Mouse (Mus musculus) inflammation-experienced regulatory T-cells, adult 6 months (primary cell): Measurements from ENCODE around the gene Shisa2. TPM values are rescaled to one million over a fixed set of nuclear protein-coding genes. Genes with fewer than 3 reads are reported as not detected.

Source experiments
- ATAC-seq: one replicate; pipeline ENCODE4 v1.8.0; 2017
- polyA plus RNA-seq, 3 experiments: library from polyadenylated mRNA; unstranded; fragments of 100-300 nt; shearing (Covaris generic); gene quantifications; one replicate each; pipeline ENCODE4 v1.2.1; 2017

The Shisa2 gene
- polyA plus RNA-seq, 3 experiments from 2014 or later = not detected

DNA sequence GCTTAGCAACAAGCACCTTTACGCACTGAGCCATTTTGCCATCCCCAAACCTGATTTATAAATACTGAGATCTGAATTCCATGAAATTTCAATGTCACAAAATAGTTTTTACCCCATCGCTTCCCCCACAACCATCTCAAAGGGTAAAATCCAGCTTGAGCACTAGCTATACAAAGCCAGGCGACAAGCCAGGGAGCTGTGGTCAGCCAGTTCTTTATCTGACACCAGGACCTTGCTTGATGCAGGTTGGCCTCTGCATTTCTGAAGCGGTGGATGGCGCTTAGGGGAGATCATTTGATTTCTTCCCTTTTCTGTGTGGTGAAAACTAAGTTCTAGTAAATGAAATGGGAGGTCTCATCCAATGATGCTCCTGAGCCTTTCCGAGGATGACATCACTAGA is 7.0 kb downstream of the Shisa2 start:
- no peak for ATAC-seq

DNA sequence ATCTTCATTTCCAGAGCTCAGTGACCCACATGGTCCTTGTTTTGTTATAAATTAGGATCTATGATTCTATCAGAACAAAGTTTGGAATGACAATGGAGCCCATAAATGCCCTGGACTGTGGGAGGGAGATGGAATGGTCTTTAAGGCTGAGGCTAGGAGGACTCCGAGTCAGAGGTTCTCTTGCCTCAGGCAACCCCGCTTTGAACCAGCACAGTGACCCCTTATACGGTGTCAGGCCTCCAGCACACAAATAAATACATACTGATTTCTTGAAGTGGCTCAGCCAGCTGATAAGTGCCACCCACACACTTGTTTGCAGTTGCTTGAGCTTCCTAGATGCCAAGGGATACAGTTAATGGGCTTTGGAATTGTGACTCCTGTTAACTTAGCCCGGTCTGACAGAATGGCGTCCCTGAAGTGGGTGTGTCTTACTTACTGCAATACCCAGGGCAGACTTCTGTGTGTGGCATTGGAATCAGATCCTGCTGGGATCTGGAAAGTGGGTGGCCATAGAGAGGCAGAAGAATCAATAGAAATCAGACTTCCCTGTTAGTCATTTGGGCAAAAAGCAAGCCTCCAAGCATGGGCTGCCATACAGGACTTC is 8.3 kb downstream of the Shisa2 start:
- ATAC-seq = no peak

DNA sequence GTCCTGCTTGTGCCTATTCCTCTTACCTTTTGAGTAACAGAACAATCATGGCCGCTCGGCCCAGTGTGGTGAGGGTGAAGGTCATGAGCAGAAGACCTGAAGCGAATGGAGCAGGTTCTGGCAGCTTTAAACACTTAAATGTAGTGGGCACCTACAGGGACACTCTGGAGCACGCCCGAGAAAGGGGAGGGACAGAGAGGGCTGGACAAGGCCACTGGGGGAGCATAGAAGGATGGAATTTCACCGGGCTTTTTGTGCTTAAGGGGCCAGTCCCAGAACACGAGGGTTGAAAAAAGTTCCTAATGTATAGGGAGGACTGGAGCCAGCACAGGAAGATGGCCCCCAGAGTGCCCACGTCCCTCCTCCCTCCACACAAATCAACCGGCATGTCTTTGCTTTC is 8.9 kb downstream of the Shisa2 start:
- no peak for ATAC-seq

DNA sequence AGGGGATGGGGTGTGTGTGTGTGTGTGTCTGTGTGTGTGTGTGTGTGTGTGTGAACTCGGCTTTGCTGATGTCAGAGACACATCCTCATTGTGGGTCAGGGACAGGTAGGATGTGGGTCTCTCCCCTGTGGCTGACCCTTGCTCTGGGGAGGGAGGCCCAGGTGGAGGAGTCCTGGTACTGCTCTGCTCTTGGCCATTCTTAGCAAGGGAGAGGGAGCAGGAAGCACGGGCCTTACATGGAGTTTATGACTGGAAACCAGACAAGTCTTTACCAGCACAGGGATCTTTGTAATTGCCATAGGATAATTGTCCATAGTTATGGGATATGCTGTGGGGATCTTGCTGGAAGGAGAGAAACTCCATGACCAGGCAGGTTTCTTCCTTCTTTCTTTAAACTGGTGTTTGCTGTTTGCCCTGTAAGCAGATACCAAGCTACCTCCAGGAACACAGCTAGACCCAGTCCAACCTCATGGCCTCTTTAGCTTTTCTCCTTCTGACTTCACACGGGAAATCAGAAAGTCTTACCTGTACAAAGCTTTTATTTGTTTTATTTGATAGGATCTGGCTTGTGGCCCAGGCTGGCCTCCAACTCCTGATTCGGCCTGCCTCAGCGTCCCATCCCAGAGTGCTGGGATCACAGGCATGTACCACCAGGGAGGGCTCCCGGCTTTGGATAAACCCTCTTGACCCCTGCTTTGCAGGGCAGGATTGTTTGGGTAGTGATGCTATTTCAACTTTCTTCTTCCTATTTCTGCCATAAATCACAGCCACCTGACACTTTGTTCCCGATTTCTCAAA is 14.0 kb downstream of the Shisa2 start:
- ATAC-seq = no peak

DNA sequence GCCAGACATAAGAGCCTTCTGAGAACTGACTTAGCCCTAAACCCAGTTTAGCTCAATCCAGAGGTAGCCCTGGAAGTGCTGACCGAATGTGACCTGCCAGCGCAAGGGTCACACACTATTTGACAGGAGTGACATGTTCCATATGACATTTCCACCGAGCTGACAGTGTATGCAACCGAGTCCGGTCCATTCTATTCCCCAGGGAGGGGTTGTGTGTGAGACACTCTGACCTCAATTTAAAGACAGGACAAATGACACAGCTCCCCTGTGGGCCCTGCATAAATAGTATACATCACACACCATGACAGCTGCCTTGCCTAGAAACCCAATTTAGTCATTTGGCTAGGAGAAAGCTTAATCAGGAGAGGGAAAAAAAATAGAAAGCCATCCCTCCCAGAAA is 16.7 kb downstream of the Shisa2 start:
- ATAC-seq = no peak

DNA sequence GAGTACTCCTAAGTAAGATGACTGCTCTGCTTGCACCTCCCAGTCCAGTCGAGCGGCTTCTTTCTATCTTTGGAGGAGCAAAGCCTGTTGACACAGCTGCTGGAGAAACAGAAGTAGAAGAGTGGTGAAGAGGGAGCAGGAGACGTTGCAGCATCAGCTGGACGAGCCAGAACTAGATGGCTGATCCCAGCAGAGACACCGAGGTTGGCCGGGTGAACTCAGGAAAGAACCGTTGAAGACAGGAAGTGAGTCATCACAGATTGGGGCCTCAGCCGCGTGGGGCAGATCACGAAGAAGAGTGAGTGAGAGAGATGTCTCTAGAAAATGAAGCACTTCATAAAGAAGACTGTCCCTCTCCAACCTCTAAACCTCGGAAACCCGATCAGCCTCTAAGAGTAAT is 18.5 kb downstream of the Shisa2 start:
- peak; percentile 79 for ATAC-seq

DNA sequence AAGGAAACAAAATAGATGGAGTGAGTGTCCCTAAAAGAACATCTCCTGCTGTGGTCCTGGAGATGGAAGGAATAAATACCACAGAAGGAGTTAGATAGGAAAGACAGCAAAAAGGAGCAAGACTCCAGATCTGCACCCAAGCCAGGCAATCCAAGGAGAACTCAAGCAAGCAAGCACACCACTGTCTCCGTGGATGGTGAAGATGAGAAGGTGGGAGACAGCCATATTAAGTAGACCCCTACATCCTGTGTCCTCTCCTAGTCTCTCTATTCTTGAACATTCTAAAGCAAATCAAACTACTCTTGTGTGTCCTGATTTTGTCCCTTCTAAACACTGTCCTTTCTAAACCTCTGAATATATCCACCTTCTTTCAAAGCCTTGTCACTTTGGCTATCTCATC is 19.1 kb downstream of the Shisa2 start:
- ATAC-seq = no peak

DNA sequence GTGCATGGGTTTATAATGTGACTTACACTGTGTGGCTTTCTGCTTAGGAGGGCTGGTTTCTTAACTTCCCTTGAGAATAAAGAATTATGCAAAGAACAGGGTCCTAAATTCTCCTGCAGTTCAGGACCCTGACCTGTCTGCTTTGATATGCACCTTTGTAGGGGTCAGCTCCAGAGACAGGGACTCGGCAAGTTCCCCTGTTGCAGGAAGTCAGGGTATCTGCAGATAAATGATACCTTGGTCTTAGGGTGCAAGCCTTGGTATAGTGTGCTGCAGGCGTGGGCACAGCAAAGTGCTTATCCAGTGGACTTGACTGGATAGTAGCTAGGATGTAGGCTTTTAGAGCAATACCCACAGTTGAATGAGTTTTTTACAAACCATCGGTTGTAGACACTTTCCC is 19.8 kb downstream of the Shisa2 start:
- ATAC-seq = no peak

DNA sequence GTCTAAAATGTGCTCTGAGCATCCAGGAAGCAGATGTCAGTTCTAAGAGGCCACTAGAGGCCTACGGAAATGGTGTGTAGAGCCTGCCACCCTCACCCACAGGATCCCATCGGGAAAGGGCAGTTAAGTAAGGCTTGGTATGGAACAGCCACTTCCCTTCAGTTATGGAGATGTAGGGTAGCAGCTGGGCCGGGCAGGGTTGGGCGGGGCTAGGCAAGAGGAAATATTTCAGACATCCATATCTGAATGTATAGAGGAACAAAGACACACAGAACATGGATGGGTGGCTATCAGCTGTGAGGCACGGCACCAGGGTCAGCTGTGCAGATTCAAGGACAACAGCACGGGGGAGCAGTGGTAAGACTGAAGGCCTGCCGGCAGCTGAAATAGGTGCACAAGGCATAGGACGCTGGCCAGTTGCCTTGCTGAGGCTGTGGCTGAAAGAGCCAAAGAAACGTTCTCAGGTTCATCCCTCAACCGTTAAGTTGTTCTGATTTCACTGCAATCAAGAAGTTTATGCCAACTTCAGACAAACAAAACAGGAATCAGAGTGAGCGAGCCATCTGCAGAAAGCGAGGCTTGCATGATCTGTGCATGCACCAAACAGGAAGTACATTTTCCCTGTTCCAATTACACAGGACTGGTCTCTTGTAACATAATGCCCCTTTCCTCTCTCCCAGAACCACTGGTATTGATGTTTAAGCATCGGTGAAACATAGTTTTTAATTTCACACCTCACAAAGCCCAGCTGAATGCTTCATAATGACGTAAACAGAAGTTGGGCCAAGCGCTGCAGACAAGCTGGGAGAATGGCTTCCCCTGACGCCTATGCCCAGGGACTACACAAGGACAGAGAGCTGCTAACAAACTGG is 22.0 kb downstream of the Shisa2 start:
- no peak for ATAC-seq

DNA sequence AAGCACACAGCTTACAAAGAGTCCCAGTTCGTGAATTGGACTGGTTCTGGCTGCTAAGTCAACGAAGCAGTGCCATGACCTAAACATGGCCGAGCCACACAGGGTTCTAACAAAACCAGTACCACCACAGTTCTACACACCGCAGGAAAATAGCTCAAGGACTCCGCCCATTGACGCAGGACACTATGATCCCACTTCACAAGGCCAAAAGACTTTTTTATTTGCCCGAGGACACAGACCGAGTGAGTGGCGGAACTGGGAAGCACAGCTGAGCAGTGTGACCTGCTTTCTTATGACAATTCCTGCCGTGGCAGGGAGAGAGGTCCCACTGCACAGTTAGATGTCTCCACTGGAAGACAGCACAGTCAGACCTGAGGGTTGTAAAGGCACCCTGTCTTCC is 23.5 kb downstream of the Shisa2 start:
- ATAC-seq = no peak

DNA sequence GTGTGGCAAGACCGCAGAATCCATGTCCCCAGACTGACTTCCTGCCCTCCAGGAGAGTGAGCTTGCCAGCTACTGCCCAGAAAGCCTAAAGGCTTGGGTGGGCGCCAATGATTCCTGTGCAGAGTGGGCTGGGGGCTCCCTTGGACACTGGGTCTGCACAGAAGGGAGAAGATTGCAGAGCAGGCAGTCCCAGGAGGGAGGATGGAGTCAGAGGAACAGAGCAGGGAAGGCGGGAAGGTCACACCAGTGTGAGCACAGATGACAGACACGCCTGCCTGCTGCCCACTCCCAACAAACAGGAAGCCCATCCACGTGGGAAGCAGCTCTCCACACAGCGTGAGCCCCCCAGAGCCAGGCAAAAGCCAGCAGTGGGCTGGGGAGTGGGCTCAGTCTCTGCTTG is 24.2 kb downstream of the Shisa2 start:
- no peak for ATAC-seq

DNA sequence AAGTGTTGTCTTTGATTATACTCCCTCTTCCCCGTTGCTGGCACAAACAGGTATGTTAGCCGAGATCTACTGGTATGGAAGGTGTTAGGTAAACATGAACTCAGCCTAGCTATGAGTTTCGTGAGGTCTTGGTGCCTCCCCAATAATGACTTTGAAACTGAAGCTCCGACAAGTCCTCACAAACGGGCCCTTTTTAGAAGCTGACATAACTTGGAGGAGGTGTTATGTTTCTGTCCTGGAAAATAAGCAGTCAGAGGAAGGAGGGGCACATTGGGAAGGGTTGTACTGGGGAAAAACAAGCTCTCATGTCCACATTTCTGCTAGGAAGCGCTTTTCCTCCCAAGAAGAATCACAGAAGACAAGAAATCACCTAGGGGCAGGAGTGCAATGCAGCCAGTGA is 31.5 kb downstream of the Shisa2 start:
- no peak for ATAC-seq

DNA sequence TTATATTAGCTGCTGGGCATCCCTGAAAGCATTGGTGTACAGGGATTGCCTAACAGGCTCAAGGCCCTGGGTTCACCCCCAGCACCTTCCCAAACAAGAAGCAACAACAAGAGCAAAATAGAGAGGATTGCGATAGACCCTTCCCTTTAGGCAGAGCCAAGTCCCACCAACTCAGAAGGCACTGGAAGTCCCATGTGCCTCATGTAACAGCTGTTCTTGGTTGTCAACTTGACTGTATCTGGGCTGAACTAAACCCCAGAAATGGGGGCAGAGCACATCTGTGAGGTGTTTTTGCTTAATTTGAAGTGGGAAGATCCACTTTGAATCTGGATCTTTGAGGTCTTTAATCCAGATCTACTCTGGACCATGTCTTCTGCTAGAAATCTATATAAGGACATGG is 32.0 kb downstream of the Shisa2 start:
- ATAC-seq = no peak

DNA sequence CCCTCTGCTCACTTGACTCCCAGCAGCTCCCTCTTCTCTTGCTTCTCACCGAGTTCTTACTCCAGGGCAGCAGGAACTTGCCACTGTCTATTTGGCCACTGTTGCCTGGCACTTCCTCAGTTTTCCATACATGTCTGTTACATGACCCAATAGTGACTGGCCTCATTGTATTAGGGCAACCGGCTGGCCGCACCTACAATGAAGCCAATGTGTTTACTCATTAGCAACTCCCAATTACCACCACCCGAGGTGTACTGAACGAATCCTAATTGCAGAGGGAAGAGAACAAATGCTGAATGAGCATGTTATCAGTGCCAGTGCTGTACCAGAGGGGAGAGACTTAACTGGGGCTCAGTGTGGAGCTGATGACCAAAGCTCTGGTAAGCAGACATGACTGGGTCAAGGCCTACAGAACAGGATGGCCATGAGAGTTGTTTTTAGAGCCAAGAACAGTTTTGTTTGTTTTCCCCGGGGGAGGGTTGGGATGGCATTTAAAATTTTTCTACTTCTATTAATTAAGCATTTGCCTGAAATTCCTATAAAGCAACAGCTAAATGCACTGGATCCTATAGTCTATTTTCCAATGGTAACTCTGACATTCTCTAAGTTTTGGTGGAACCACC is 47.9 kb downstream of the Shisa2 start:
- ATAC-seq = no peak

DNA sequence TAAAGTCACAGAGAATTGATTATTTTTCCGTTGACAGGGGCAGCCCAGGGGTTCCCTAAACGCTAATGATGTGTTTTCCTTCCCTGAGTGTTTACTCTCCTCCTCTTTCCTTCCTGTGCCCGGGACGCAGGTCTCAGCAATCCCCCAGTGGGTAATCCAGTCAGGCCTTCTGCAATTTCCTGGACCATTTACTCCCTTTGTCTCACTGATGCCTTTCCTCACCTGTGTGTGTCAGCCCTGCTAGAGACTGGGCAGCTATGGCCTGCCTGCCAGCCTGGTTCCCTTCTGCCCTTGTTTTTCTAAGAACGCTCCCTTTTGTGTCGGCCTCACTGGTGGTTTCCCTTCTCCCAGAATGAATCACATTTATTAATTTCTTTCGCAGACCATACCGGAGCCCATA is 49.4 kb downstream of the Shisa2 start:
- no peak for ATAC-seq

DNA sequence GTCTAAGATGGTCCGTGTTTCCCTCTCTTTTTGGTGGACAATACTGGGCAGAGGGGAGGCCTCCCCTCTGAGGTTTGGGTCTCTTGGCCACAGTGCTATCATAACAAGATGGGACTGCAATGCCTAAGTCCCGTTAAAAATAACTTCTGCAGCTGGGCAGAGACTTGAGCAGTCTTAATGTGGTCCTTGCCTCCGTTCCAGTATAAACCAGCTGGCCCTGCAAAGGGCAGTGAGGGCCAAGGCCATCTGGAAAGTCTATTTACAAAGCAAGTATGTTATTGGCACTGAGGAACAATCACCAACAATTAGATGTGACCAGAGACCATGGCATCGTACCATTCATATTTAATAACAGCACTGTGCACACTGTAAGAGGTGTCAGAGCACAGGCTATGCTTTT is 50.2 kb downstream of the Shisa2 start:
- ATAC-seq = no peak

DNA sequence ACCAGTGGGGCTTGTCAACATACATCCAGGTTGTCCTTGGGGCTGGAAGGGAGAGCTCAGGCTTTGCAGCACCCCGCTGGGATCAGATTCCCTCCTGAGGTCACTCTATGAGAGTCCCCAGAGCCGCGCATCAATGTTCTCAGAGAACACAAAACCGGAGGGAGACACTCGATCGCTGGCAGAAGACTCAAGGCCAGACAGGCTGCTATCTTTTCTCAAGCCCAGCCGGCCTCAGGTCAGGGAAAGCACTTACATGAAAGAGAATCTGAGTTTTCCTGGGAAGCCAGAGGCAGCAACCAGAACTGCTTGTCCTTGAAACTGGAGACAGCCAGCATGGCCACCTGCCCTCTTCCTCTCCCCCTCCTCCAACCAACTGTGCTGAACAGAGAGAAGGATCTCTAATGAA is 52.5 kb downstream of the Shisa2 start:
- ATAC-seq = no peak

Other genes starting within 250 kb of the Shisa2 start
- gene Phf11c, start 229.9 kb upstream of the Shisa2 start, polyA plus RNA-seq = 10 to 100 TPM; 19.5 to 21.5 (median 19.9) TPM
- gene Setdb2, start 184.4 kb upstream of the Shisa2 start, polyA plus RNA-seq = 10 to 100 TPM; 11.1 to 23.4 (median 22.1) TPM
- gene Cab39l, start 184.3 kb upstream of the Shisa2 start, polyA plus RNA-seq = 10 to 100 TPM; 72.5 to 90.9 (median 88.9) TPM
- 10 to 100 TPM; 33.3 to 56.1 (median 37.0) TPM for gene Cdadc1, start 27.3 kb upstream of the Shisa2 start, polyA plus RNA-seq